Mouse (Mus musculus) liver, embryonic 16.5 days (tissue): ENCODE data around the gene Timp1. TPM values are rescaled to one million over a fixed set of nuclear protein-coding genes. Genes with fewer than 3 reads are reported as not detected.

Experiments used
- ATAC-seq: fragments of 200-750 bp; cut with Nextera tagmentation; 2 replicates; pipeline ENCODE4 v1.8.0; 2017; ENCODE audit warnings: low read depth, mild to moderate bottlenecking, moderate number of reproducible peaks, moderate library complexity
- H3K27ac ChIP-seq: fragments of 300-500 bp; sonication (generic); 2 replicates; pipeline ENCODE4 v1.5.1; 2014; ENCODE audit warnings: mild to moderate bottlenecking, low read length
- H3K27me3 ChIP-seq: fragments of 300-500 bp; sonication (generic); 2 replicates; pipeline ENCODE4 v1.6.1; 2014; ENCODE audit warnings: low read depth, low read length, mixed read lengths; ENCODE audit not compliant: control insufficient read depth, insufficient read depth
- H3K36me3 ChIP-seq: fragments of 300-500 bp; sonication (generic); 2 replicates; pipeline ENCODE4 v1.6.1; 2014; ENCODE audit warnings: mild to moderate bottlenecking; ENCODE audit not compliant: control insufficient read depth, insufficient read depth
- H3K4me1 ChIP-seq: fragments of 300-500 bp; sonication (generic); 2 replicates; pipeline ENCODE4 v1.6.1; 2014; ENCODE audit warnings: low read depth, low read length, mixed read lengths; ENCODE audit not compliant: control insufficient read depth
- H3K4me2 ChIP-seq: fragments of 300-500 bp; sonication (generic); 2 replicates; pipeline ENCODE4 v1.6.1; 2014; ENCODE audit warnings: low read depth, low read length, mixed read lengths
- H3K4me3 ChIP-seq: fragments of 300-500 bp; sonication (generic); 2 replicates; pipeline ENCODE4 v1.5.1; 2014; ENCODE audit warnings: low read depth, mild to moderate bottlenecking, low read length
- H3K9ac ChIP-seq: fragments of 300-500 bp; sonication (generic); 2 replicates; pipeline ENCODE4 v1.6.1; 2014; ENCODE audit warnings: low read depth, low read length
- H3K9me3 ChIP-seq: fragments of 300-500 bp; sonication (generic); replicated peaks from 2 replicates; pipeline ENCODE4 v1.6.1; 2016; ENCODE audit warnings: low read length; ENCODE audit not compliant: control insufficient read depth
- WGBS: fragments of 180-500 bp; shearing (Covaris S2); extraction: QIAGEN DNeasy Blood & Tissue Kit; methylation state at CpG from one replicate; pipeline ENCODE4 v1.1.7; 2014; ENCODE audit not compliant: insufficient replicate concordance; 5-methylcytosine and 5-hydroxymethylcytosine counted together
- microRNA-seq: library from miRNA; unstranded; fragments of <30 nt; microRNA quantifications from one replicate; pipeline ENCODE4, GENCODE M21; 2016
- polyA plus RNA-seq: library from polyadenylated mRNA; unstranded; fragments of >200 nt; fragmentation: Nextera tagmentation; extraction: Ambion mirVana; gene quantifications from 2 replicates; pipeline ENCODE4 v1.2.1, GENCODE M21; 2015

The Timp1 gene
- polyA plus RNA-seq, 1 experiment from 2014 or later = 2.4 TPM

DNA sequence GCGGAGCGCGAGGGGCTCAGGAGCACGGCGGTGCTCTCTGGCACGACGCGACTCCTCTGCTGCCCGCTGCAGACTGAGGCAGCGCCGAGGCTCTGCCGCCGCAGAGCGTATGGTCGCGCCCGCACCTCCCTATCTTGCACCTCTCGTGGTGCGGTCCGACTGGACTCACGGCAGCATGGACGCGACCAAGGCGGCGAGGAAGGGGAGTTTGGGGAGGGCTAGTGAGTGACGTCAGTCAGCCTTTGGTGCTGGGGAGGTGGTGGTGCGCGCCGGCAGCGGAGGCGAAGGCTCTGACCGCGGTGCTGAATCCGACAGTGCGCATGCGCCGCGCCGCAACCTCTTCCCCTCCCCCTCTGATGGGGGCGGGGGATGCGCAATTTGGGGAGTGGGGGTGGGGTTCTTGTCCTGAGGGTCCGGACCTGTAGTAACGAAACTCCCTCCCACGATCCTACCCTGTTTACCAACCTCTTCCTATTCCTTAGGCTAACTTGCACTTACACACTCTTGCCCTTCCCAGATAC is 50.9 kb downstream of the Timp1 start, which contains the start of gene Syn1:
Syn1 (minus strand) TSS at position 161 of the 521 bp plus-strand sequence.
- peak within 1 kb of the TSS; percentile 55 for H3K4me2 ChIP-seq
- no peaks in the 10 kb centered on the region for H3K9me3 ChIP-seq
- H3K27ac ChIP-seq = no peak within 1 kb of the TSS
- WGBS = 13% methylated on average over 33 of the region's 44 CpGs
- H3K36me3 ChIP-seq = no peaks in the 10 kb centered on the region
- no peaks in the 10 kb centered on the region for H3K4me1 ChIP-seq
- no peak within 1 kb of the TSS for H3K9ac ChIP-seq
- ATAC-seq = peak; percentile 76
- H3K4me3 ChIP-seq = peak within 1 kb of the TSS; percentile 45
- peaks cover 34% of the 10 kb centered on the region for H3K27me3 ChIP-seq

GRCm38 (mm10) chrX:20921366-20921765 is 51.4 kb downstream of the Timp1 start:
- no peak overlapping the region for H3K4me3 ChIP-seq
- no peak overlapping the region for H3K27ac ChIP-seq
- H3K9me3 ChIP-seq = no peaks in the 10 kb centered on the region
- no peaks in the 10 kb centered on the region for H3K4me1 ChIP-seq
- H3K4me2 ChIP-seq = no peak overlapping the region
- peaks cover 34% of the 10 kb centered on the region for H3K27me3 ChIP-seq
- H3K36me3 ChIP-seq = no peaks in the 10 kb centered on the region
- no peak for ATAC-seq
- no peak overlapping the region for H3K9ac ChIP-seq
- whole genome bisulfite sequencing = 47% methylated on average over 5 of the region's 5 CpGs

GRCm38 (mm10) chrX:20923506-20923905 is 53.5 kb downstream of the Timp1 start:
- H3K27me3 ChIP-seq = peaks cover 31% of the 10 kb centered on the region
- no peak overlapping the region for H3K4me2 ChIP-seq
- H3K36me3 ChIP-seq = no peaks in the 10 kb centered on the region
- H3K27ac ChIP-seq = no peak overlapping the region
- ATAC-seq = no peak
- 50% methylated on average over 1 of the region's 1 CpGs for WGBS
- no peaks in the 10 kb centered on the region for H3K9me3 ChIP-seq
- no peak overlapping the region for H3K9ac ChIP-seq
- H3K4me3 ChIP-seq = no peak overlapping the region
- no peaks in the 10 kb centered on the region for H3K4me1 ChIP-seq

Small RNAs within 50 kb of the gene (microRNA-seq; reads per million reads assigned to microRNA genes)
- gene Gm24824 (not detected), gene Mir5617 (not detected)

Other genes with a start within 250 kb of the Timp1 start
- gene Uba1, start 211.8 kb upstream of the Timp1 start, polyA plus RNA-seq = 95.5 and 99.1 TPM in 2 replicates
- gene Cdk16, start 182.2 kb upstream of the Timp1 start, polyA plus RNA-seq = 25.1 and 29.1 TPM in 2 replicates
- gene Usp11, start 166.3 kb upstream of the Timp1 start, polyA plus RNA-seq = 5.9 and 6.7 TPM in 2 replicates
- gene Araf, start 72.4 kb upstream of the Timp1 start, polyA plus RNA-seq = 40.7 and 42.1 TPM in 2 replicates
- 0.08 TPM in 1 of 2 replicates, not detected in the other for gene Syn1, start 50.8 kb downstream of the Timp1 start, polyA plus RNA-seq
- 43.6 and 48.8 TPM in 2 replicates for gene Cfp, start 61.4 kb downstream of the Timp1 start, polyA plus RNA-seq
- gene Elk1, start 80.4 kb downstream of the Timp1 start, polyA plus RNA-seq = 2.2 and 2.3 TPM in 2 replicates
- 34.7 and 38.5 TPM in 2 replicates for gene Uxt, start 91.9 kb downstream of the Timp1 start, polyA plus RNA-seq
- gene Zfp182, start 192.2 kb downstream of the Timp1 start, polyA plus RNA-seq = 1.4 and 1.9 TPM in 2 replicates
- not detected in 2 replicates for gene Spaca5, start 198.2 kb downstream of the Timp1 start, polyA plus RNA-seq
- gene Zfp300, start 219.4 kb downstream of the Timp1 start, polyA plus RNA-seq = 0.18 and 0.23 TPM in 2 replicates
- not detected in 2 replicates for gene Ssxa1, start 245.7 kb downstream of the Timp1 start, polyA plus RNA-seq